Mouse (Mus musculus) olfactory bulb, adult 2 months (tissue): ENCODE measurements around the gene Erg. TPM values are rescaled to one million over a fixed set of nuclear protein-coding genes. Genes with fewer than 3 reads are reported as not detected.
A peak's percentile ranks its signal among the peaks of the same experiment; 100 is the strongest.

Experiments used
- H3K27ac ChIP-seq: fragments of 200-500 bp; 2 replicates; pipeline ENCODE4 v1.5.1; 2012; ENCODE audit warnings: low read depth, low read length; ENCODE audit not compliant: insufficient read depth
- H3K4me1 ChIP-seq: fragments of 200-500 bp; 2 replicates; pipeline ENCODE4 v1.6.1; 2012; ENCODE audit warnings: low read length; ENCODE audit not compliant: control insufficient read depth, insufficient read depth
- H3K4me3 ChIP-seq: fragments of 200-500 bp; 2 replicates; pipeline ENCODE4 v1.5.1; 2012; ENCODE audit warnings: mild to moderate bottlenecking, low read depth, low read length, moderate library complexity; ENCODE audit not compliant: insufficient read depth
- CTCF ChIP-seq: fragments of 200-500 bp; IDR thresholded peaks from 2 replicates; pipeline ENCODE4 v1.5.1; 2012; ENCODE audit warnings: low read depth, mild to moderate bottlenecking, low read length, moderate library complexity; ENCODE audit not compliant: insufficient read depth
- POLR2A ChIP-seq: fragments of 200-500 bp; IDR thresholded peaks from 2 replicates; pipeline ENCODE4 v1.6.1; 2012; ENCODE audit warnings: mild to moderate bottlenecking, low read depth, low read length, moderate library complexity; ENCODE audit not compliant: insufficient read depth
- WGBS: fragments of 180-500 bp; shearing (Covaris S2); methylation state at CpG from one replicate; pipeline ENCODE4 v1.1.7; 2018; 5-methylcytosine and 5-hydroxymethylcytosine counted together
- polyA plus RNA-seq: library from polyadenylated mRNA; stranded (reverse); fragments of >200 nt; gene quantifications from 2 replicates; pipeline ENCODE4 v1.2.4, GENCODE M21; 2012; ENCODE audit warnings: low replicate concordance; ENCODE audit not compliant: missing spikeins, insufficient read depth, insufficient read length

Gene Erg
- not detected in 2 replicates for polyA plus RNA-seq

DNA sequence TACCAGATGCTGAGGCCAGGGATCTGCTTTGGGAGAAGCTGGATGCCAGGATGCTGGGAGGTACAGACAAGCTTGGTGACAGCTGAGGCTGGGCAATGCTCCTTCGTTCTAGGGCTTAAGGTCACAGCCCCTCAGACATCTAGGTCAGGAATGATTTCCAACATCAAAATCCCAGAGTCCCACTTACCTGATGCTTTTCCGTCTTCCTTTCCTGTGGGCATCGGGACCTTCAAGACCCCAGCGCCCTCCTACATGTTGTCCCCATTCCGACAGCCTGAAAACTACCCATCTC lies at the start of gene Erg:
Gene Erg (minus strand): TSS at position 283 of the 292 bp plus-strand sequence.
- WGBS = 3% methylated on average over 5 of the region's 5 CpGs
- peaks cover 12% of the 10 kb centered on the region for H3K4me1 ChIP-seq
- H3K27ac ChIP-seq = no peak within 1 kb of the TSS
- TF ChIP-seq POLR2A (no peak), CTCF (no peak)
- no peak within 1 kb of the TSS; the same call in none of the 2 replicates for H3K4me3 ChIP-seq

DNA sequence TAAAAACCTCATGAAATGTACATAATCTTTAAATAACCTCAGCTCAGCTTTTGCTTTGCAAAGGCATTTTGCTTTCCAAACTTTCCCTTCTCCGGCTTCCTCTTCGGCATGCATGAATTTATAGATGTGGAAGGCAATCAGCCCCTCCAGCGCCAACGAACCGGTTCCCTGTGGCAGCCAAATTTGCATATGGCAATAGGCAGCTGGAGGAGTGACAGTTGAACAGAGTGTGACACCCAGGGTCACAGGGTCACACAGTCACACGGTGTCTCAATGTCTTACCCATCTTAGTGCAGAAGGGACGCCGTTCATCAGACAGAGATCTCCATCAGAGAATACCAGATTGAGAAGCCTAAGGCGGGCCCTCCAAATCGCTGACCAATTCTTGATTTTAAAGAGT lies 45.4 kb upstream of the Erg start:
- no peaks in the 10 kb centered on the region for H3K4me1 ChIP-seq
- no peak for TF ChIP-seq CTCF
- no peak for TF ChIP-seq POLR2A
- H3K27ac ChIP-seq = no peak overlapping the region
- no peak overlapping the region for H3K4me3 ChIP-seq
- 89% methylated on average over 10 of the region's 10 CpGs for WGBS

DNA sequence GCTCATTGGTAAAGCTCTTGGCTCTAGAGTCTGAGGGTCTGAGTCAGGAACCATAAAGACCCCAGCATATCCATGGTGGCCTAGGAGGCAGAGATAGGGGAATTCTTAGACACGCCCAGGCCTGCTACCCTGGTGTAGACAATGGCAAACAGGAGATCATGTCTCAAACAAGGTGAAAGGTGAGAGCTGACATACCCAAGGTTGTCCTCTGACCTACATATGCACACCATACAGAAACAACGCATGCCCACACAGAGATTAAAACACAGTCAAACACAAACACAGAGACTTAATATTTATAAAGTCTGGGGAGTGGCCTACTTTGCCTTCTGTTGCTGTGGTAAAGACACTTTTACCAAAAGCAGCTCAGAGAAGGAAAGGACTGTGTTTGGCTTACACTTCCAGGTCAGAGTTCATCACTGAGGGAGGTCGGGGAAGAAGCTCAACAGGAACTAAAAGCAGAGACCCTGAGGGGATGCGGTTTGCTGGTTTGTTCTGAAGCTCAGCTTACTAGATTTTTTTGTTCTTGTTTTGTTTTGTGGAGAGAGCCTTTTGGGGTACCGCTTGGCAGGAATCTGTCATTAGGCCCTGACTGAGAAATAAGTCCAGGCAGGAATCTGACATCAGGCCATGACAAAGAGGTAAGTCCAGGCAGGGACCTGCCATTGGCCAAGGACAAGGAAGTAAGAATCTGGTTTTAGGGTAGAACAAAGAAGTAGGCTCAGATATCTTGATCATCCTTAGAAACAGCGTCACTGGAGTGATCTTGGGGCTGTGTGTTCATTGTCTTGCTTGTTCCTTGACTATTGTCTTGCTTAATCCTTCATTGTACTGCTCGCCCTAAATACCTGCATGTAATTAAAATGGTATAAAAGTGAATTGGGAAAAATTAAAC lies 37.7 kb upstream of the Erg start:
- 86% methylated on average over 7 of the region's 7 CpGs for WGBS
- H3K4me3 ChIP-seq = no peak overlapping the region
- H3K27ac ChIP-seq = no peak overlapping the region
- H3K4me1 ChIP-seq = no peaks in the 10 kb centered on the region
- TF ChIP-seq POLR2A (no peak), CTCF (no peak)

- TF ChIP-seq POLR2A (no peak), CTCF (no peak)
- Histone ChIP-seq H3K27ac (no peak overlapping the region), H3K4me3 (no peak overlapping the region), H3K4me1 (peaks cover 5% of the 10 kb centered on the region; the same call in 1 of the 2 replicates)
- WGBS = 91% methylated on average over 4 of the region's 4 CpGs
These were observed 36.7 kb upstream of the Erg start for GRCm38 (mm10) chr16:95623056-95623455.

DNA sequence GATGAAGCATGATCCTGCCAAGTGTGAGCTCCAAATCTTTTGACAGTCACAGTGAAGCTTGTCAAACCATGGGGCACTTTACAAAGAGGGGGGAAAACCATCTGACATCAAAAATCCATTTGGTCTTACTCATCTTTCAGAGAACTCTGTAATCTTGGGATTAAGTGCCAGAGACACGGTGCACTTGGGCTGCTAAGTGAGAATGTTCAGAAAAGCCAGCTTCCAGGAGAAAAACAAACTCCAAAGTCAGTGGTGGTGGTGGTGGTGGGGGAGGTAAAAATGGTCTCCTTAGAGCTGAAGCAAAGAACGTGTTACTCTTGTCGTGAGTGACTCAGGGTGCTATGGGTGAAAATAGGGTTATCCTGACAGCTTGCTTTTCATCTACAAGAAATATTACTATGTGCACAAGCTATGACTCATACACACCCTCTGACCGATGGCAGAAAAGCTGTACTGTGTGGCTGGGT lies 33.5 kb upstream of the Erg start:
- Histone ChIP-seq H3K27ac (no peak overlapping the region), H3K4me1 (peaks cover 5% of the 10 kb centered on the region; the same call in 1 of the 2 replicates), H3K4me3 (no peak overlapping the region)
- WGBS = 54% methylated on average over 4 of the region's 4 CpGs
- TF ChIP-seq CTCF = no peak
- no peak for TF ChIP-seq POLR2A

GRCm38 (mm10) chr16:95618206-95618605 lies 31.8 kb upstream of the Erg start:
- WGBS = 44% methylated on average over 15 of the region's 15 CpGs
- Histone ChIP-seq H3K4me1 (peaks cover 5% of the 10 kb centered on the region; the same call in 1 of the 2 replicates), H3K4me3 (peak overlapping the region; percentile 16; the same call in 1 of the 2 replicates), H3K27ac (no peak overlapping the region)
- TF ChIP-seq CTCF (no peak), POLR2A (no peak)

- H3K27ac ChIP-seq = no peak overlapping the region
- H3K4me1 ChIP-seq = peaks cover 5% of the 10 kb centered on the region; the same call in 1 of the 2 replicates
- no peak overlapping the region for H3K4me3 ChIP-seq
- WGBS = 43% methylated on average over 6 of the region's 6 CpGs
- TF ChIP-seq POLR2A (no peak), CTCF (no peak)
These were observed 31.3 kb upstream of the Erg start for GRCm38 (mm10) chr16:95617720-95618119.

- Histone ChIP-seq H3K4me3 (no peak overlapping the region), H3K4me1 (peaks cover 5% of the 10 kb centered on the region; the same call in 1 of the 2 replicates), H3K27ac (no peak overlapping the region)
- TF ChIP-seq POLR2A (no peak), CTCF (peak; percentile 20; the same call in 1 of the 2 replicates)
- 44% methylated on average over 6 of the region's 6 CpGs for WGBS
These were observed 29.2 kb upstream of the Erg start for GRCm38 (mm10) chr16:95615579-95615978.

- TF ChIP-seq CTCF (no peak), POLR2A (no peak)
- Histone ChIP-seq H3K27ac (no peak overlapping the region), H3K4me3 (no peak overlapping the region), H3K4me1 (peaks cover 5% of the 10 kb centered on the region; the same call in 1 of the 2 replicates)
- 82% methylated on average over 2 of the region's 2 CpGs for WGBS
These were observed 28.1 kb upstream of the Erg start for GRCm38 (mm10) chr16:95614482-95614881.
